Mouse (Mus musculus) B cell, adult (primary cell): ENCODE data around the gene Rps16. TPM values are rescaled to one million over a fixed set of nuclear protein-coding genes. Genes with fewer than 3 reads are reported as not detected.

Experiments
- total RNA-seq: library from RNA; stranded (reverse); gene quantifications from 4 replicates; pipeline ENCODE4 v1.2.4, GENCODE M21; 2023; ENCODE audit not compliant: inconsistent age

Gene Rps16
- 3,144 to 3,281 TPM (median 3,251 TPM) in 4 replicates for total RNA-seq

DNA sequence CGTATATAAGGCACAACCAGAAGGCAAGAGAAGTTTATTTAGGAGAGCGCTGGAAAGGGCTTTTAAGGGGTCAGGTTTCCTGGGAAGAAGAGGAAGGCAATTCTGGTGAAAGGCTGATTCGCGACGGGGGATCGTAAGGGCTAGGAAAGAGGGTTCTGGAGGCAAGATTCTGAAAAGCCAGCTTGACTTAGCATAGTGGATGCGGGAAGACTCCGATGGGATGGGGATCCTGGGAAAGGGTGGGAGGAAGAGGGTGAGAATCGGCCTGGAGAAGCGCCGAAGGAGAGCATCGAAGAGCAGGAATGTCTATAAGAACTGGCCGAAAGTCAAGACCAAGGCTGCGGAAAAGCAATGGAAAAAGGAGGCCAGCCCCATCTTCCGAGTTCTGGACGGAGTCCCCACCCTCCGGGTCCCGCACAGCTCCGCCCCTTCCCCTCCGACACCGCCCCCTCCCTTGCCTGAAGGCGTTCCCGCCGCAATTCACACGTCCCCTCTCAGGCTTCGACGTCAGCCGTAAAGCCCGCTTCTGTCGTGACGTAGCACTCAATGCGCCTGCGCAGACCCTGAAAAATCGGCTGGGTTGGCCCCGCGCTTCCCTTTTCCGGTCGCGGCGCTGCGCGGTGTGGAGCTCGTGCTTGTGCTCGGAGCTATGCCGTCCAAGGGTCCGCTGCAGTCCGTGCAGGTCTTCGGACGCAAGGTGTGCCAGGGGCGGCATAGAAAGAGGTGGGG, at the start of gene Rps16:
Gene Rps16, plus strand, starts transcription at position 498 of the 729 bp plus-strand sequence.

DNA sequence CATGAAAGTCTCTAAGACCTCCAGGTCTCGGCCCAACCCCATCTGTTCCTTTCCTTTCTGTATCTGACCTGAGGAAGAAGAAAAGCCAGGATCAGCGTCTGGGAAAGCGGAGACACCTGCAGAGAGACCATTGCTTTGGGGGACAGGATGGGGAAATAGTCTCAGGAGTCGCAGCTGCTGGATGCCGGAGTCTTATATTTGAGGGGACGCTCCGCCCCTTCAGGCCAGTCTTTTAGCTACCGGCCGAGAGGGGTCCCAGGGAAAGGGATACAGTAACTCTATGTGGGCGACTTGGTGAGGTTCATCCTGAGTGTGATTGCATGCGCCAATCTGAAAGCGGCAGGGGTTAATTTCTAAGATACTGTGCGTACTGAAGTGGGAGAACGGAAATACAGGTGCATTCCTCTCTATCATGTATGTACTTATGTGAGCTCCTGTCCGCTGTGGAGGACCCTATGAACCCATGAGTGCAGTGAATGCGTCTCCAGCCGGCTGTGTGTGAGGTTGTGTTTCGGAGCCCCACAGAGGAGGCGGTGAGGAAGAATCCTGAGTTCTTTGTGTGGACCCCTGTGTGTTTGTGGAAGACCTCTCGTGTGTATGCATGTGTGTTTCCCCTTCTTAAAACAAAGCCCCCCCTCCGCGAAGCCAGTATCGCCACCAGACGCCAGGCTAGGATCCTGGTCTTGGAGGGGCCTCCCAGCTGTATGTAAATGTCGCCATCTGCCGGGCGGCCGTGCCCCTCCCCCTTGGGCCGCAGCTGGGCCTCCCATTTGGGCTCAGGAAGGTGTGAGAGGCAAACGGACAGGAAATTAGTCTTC, 48.6 kb upstream of the Rps16 start, which contains the start of gene Dll3:
Gene Dll3, minus strand, starts transcription at position 623 of the 818 bp plus-strand sequence.

DNA sequence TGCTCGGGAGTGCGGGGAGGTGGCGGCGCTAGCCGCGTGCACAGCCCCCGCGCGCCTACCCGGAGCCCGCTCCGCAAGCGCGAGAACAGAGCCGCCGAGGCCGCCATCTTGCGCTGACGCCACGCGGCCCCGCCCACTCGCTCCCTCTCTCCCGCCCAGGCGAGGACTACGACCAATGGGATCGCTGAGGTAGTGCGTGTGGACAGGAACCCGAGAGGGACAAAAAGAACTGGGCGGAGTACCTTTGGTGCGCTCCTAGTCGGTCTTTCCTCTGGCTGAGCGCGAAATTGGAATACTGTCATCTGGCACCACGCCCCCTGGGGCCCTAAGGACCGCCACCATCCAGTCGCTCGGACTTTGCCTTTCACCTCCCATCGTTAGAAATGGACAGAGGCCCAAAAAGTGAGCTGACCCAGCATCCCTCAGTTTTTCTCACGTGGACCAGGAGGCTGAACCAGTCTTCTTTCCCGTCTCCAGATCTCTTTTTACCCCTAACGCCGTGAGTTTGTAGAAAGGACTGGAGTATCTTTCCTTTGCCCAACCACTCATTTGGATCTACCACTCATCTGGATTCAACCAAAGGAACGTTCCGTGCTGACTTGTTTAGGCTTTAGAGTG, 38.4 kb upstream of the Rps16 start, which contains the start of gene Timm50:
Gene Timm50, minus strand, starts transcription at position 147 of the 618 bp plus-strand sequence.

DNA sequence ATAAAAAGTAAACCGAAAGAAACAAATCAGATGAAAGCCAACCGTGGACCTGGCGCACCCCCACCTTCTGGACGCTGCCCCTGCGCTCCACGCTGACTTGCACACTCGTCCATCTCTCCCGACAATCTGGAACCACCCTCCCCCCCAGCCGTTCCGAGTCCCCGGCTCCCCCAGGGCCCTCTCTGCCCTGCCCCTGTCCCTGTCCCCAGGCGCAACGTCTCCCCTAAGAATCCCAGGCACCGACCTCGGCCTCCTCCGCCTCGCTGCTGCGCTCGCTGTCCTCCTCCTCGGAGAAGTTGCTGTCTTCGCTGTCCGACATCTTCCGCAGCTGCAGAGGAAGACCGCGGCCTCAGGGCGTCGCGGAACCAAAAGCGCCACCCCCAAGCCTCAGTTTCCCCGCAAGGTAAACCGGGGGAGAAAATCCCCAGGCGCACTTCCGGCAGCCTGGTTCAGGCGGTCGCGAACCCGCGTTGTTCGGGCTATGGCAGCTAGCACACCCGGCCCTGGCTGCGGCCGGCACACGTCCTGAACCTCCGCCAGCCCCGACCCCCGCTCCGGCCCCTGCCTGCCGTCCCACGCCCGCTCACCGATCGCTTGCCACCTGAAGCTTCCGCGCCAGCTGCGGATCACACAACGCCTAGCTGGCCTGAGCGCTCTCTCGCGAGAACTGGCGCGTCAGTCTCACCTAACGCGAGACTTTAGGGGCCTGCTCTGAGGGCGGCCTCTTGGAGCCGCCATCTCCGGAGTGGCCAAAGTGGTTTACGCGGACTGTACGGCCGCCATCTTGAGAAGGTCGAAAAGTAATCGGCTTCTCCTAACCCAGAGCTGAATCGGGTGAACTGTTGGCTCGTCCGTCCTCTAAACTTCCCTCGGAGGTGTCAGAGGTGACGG, 12.1 kb upstream of the Rps16 start, which contains the start of gene Supt5:
Gene Supt5, minus strand, starts transcription at position 639 of the 891 bp plus-strand sequence.

DNA sequence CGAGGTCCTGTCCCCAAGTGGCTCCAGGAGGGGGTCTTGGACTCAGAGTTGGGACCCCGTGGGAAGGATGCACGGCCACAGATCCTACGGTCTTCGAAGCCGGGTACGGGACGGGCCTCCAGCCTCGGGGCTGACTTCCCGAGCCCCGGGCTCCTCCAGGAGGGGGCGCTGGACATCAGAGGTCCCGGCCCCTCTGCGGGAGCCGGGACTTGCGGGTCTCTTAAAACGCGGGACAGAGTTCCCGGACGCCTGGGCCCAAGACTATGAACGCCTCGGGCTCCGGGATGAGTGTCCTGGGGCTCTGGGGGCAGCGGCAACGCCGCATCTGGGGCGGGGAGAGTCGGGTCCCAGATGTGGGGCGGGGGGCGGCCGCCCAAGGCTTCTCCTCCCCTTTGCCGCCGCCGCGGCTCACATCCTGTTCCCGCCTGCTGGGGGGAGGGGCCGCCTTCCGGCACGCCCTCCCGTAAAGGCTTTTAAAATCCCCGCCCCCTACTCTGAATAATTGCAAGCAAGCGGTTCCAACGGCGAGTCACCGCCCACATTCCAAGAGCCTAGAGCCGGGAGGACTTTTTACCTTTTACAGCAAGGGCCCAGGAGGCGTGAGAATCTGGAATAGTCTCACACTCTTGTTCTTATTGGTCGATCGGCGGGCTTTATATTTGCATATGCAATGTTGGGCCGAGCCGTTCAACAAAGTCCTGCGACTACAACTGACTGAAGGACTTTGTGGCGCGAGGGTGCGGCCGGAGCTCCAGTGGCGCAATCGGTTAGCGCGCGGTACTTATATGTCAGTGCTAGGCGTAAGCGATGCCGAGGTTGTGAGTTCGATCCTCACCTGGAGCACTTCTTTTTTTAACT, 22.0 kb downstream of the Rps16 start, which contains the start of gene Plekhg2:
Gene Plekhg2, minus strand, starts transcription at position 349 of the 858 bp plus-strand sequence.

DNA sequence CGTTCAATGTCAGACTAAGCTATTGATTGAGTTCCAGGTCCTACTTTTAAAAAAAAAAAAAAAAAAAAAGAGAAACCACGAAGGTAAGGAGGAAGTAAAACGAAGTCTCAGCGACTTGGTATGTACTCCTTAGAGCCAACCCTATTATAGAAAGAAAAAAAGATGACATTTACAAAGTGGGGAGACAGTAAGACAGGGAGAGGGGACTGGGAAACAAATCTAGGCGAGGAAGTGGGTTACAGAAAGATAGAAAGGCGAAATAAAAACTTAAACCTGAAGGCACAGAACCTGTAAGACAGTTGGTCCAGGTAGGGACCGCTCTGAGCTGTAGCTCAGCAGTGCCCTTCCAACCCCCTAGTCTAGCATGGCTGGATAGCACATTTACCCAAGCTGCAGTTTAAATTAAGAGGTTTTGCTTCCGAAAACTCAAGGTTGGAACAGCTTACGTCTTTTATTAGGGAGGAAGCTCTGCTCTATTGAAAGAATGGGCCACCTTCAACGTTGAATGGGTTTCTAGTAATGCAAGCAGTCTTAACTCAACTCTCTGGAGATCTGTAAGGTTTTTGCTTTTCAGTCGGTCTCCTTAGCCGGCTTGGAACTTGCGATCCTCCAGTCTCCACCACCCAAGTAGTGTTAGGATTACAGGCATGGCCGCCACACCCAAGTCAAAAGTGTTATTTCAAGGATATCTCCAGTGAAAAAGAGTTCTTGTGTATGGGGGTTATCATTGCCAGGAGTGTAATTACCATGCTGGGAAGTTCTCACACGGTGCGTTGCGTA, 30.0 kb downstream of the Rps16 start, which contains the start of gene Zfp36:
Gene Zfp36, minus strand, starts transcription at position 17 of the 780 bp plus-strand sequence.

DNA sequence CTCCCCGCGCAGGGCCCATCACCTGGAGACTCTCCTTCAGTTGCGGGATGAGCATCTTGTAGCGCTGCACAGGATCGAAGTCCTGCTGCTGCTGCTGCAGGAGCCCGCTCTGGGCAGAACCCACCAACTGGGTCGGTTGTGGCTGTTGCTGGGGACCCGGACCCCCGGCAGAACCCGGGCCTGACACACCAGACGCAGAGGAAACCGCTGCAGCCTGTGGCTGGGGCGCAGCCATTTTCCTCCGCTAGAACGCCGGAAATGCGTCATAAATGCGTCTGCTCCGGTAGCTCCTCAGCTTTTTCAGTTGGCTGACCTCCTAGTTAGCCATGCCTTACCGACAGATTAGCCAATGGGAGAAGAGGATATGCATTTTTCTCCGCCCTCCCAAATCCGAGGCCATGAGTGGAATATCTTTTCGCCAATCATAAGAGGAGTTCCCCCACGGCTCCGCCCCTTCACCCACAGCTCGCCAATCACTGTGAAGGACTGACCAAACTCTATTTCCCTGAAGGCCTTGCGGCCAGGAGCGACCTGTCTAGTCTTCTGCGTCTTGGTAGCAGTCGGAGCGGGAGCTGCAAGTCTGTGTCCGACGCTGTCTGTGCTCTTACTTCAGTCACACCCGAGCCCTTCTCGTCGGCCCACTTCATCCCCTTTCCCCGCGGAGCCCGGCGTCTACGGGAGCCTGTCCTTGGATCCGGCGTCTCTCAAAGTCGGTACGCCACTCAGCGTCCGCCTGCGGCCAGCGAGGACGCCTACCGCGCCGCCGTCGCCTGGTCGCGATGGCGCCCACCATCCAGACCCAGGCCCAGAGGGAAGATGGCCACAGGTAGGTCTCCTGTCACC, 42.2 kb downstream of the Rps16 start, which contains the start of the genes Med29 and Paf1:
Gene Med29, minus strand, starts transcription at position 280 of the 843 bp plus-strand sequence.
Gene Paf1, plus strand, starts transcription at position 523 of the 843 bp plus-strand sequence.

Other genes starting within 250 kb of the Rps16 start
- not detected in 4 replicates for gene 9530053A07Rik, start 221.2 kb upstream of the Rps16 start, total RNA-seq
- 234 to 240 TPM (median 237 TPM) in 4 replicates for gene Fbl, start 180.9 kb upstream of the Rps16 start, total RNA-seq
- 20.5 to 23.5 TPM (median 21.3 TPM) in 4 replicates for gene Dyrk1b, start 171.2 kb upstream of the Rps16 start, total RNA-seq
- gene Eid2, start 82.8 kb upstream of the Rps16 start, total RNA-seq: 1.1 to 1.7 TPM (median 1.2 TPM) in 4 replicates
- gene Eid2b, start 72.9 kb upstream of the Rps16 start, total RNA-seq: 2.6 to 4.1 TPM (median 3.5 TPM) in 4 replicates
- not detected in 4 replicates for gene Selenov, start 59.5 kb upstream of the Rps16 start, total RNA-seq
- gene Dll3, start 48.4 kb upstream of the Rps16 start, total RNA-seq: not detected in 4 replicates
- gene Timm50, start 38.6 kb upstream of the Rps16 start, total RNA-seq: 38.7 to 46.9 TPM (median 40.5 TPM) in 4 replicates
- 158 to 171 TPM (median 163 TPM) in 4 replicates for gene Supt5, start 11.9 kb upstream of the Rps16 start, total RNA-seq
- gene Plekhg2, start 21.9 kb downstream of the Rps16 start, total RNA-seq: 130 to 140 TPM (median 135 TPM) in 4 replicates
- gene Zfp36, start 29.6 kb downstream of the Rps16 start, total RNA-seq: 825 to 993 TPM (median 925 TPM) in 4 replicates
- 14.1 to 19.0 TPM (median 15.8 TPM) in 4 replicates for gene Med29, start 42.1 kb downstream of the Rps16 start, total RNA-seq
- gene Paf1, start 42.3 kb downstream of the Rps16 start, total RNA-seq: 151 to 162 TPM (median 156 TPM) in 4 replicates
- 241 to 264 TPM (median 247 TPM) in 4 replicates for gene Gmfg, start 86.8 kb downstream of the Rps16 start, total RNA-seq
- gene Lrfn1, start 101.3 kb downstream of the Rps16 start, total RNA-seq: 0.93 to 1.6 TPM (median 1.2 TPM) in 4 replicates
- gene Ifnl2, start 159.8 kb downstream of the Rps16 start, total RNA-seq: not detected in 4 replicates
- gene Ifnl3, start 172.2 kb downstream of the Rps16 start, total RNA-seq: not detected in 4 replicates
- gene Sycn, start 190.2 kb downstream of the Rps16 start, total RNA-seq: not detected in 4 replicates
- gene Nccrp1, start 196.6 kb downstream of the Rps16 start, total RNA-seq: not detected in 4 replicates
- 49.3 to 52.1 TPM (median 50.5 TPM) in 4 replicates for gene Samd4b, start 247.5 kb downstream of the Rps16 start, total RNA-seq
- 12.8 to 15.7 TPM (median 13.9 TPM) in 4 replicates for gene Pak4, start 247.5 kb downstream of the Rps16 start, total RNA-seq